Mouse (Mus musculus) embryonic fibroblast, embryonic 13.5 days (primary cell): Measurements from ENCODE around the gene Wfdc9. TPM values are rescaled to one million over a fixed set of nuclear protein-coding genes. Genes with fewer than 3 reads are reported as not detected.
"Not testable (repeated sequence)": the region's sequence is repeated elsewhere in the genome, so short reads cannot be mapped to it uniquely, and the experiment has no call there.

Source experiments
- H3K27ac ChIP-seq: 2 replicates; pipeline ENCODE4 v1.5.1; 2012; ENCODE audit warnings: low read length, control low read depth, inconsistent platforms; ENCODE audit not compliant: insufficient read depth
- H3K4me1 ChIP-seq: 2 replicates; pipeline ENCODE4 v1.6.1; 2011; ENCODE audit warnings: low read length; ENCODE audit not compliant: control insufficient read depth, insufficient read depth
- H3K4me3 ChIP-seq: 2 replicates; pipeline ENCODE4 v1.5.1; 2011; ENCODE audit warnings: mild to moderate bottlenecking, control low read depth, low read length; ENCODE audit not compliant: insufficient read depth
- CTCF ChIP-seq: IDR thresholded peaks from 2 replicates; pipeline ENCODE4 v1.5.1; 2011; ENCODE audit warnings: mild to moderate bottlenecking, control low read depth, low read length, moderate library complexity, borderline replicate concordance; ENCODE audit not compliant: insufficient read depth
- POLR2A ChIP-seq: IDR thresholded peaks from 2 replicates; pipeline ENCODE4 v1.6.1; 2011; ENCODE audit warnings: low read depth, mild to moderate bottlenecking, control low read depth, low read length, moderate library complexity
- polyA plus RNA-seq: library from polyadenylated mRNA; stranded (reverse); fragments of >200 nt; gene quantifications from 2 replicates; pipeline ENCODE4 v1.2.4, GENCODE M21; 2011; ENCODE audit warnings: low read depth; ENCODE audit not compliant: missing spikeins, insufficient read length

Wfdc9 gene
- polyA plus RNA-seq, 1 experiment, result not detected

- no peak overlapping the region for H3K4me3 ChIP-seq
- H3K27ac ChIP-seq, result no peak overlapping the region
- no peaks in the 10 kb centered on the region for H3K4me1 ChIP-seq
- TF ChIP-seq POLR2A, result no peak
Measured at GRCm38 (mm10) chr2:164635266-164635665, 21.1 kb downstream of the Wfdc9 start.

- H3K4me3 ChIP-seq, result no peak overlapping the region
- no peaks in the 10 kb centered on the region for H3K4me1 ChIP-seq
- TF ChIP-seq CTCF (no peak), POLR2A (no peak)
- no peak overlapping the region for H3K27ac ChIP-seq
Measured at GRCm38 (mm10) chr2:164621775-164622174, 34.6 kb downstream of the Wfdc9 start.

DNA sequence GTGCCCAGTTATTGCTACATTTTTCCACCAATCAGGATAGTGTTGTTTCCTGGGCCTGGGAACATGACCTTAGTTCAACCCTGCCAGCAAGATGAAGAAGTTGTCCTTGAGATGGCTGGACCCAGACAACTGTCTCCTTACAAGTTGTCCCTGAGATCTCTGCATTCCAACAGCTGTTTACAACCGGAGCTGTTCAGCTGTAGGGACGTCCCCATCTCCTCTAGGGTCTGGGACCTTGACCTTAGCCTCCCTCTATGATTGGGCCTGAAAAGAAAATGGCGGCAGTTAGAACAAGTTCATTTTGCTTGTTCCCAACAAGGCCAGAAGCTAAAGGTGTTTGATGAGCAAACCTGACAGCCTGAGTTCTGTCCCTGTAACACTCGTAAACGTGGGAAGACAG, 37.3 kb downstream of the Wfdc9 start:
- TF ChIP-seq CTCF (no peak), POLR2A (no peak)
- H3K27ac ChIP-seq, result no peak overlapping the region
- no peak overlapping the region for H3K4me3 ChIP-seq
- no peaks in the 10 kb centered on the region for H3K4me1 ChIP-seq

- no peak for TF ChIP-seq POLR2A
- TF ChIP-seq CTCF, result no peak
- peaks cover 9% of the 10 kb centered on the region; the same call in 1 of the 2 replicates for H3K4me1 ChIP-seq
- no peak overlapping the region for H3K27ac ChIP-seq
- no peak overlapping the region for H3K4me3 ChIP-seq
Measured at GRCm38 (mm10) chr2:164615386-164615785, 41.0 kb downstream of the Wfdc9 start.

GRCm38 (mm10) chr2:164613471-164613870, 42.9 kb downstream of the Wfdc9 start, which contains the start of the genes Wfdc6b and Wfdc8:
TSS of gene Wfdc6b (plus strand) at chr2:164613522.
TSS of gene Wfdc8 (minus strand) at chr2:164613626.
- H3K4me1 ChIP-seq, result peaks cover 11% of the 10 kb centered on the region; the same call in 1 of the 2 replicates
- not testable (repeated sequence) for H3K27ac ChIP-seq, H3K4me3 ChIP-seq

GRCm38 (mm10) chr2:164608781-164609180, 47.6 kb downstream of the Wfdc9 start:
- no peak overlapping the region for H3K27ac ChIP-seq
- TF ChIP-seq CTCF, result no peak
- TF ChIP-seq POLR2A, result no peak
- H3K4me1 ChIP-seq, result peaks cover 15% of the 10 kb centered on the region
- no peak overlapping the region for H3K4me3 ChIP-seq

- Histone ChIP-seq H3K4me3 (no peak overlapping the region), H3K27ac (peak overlapping the region; percentile 53; the same call in 1 of the 2 replicates), H3K4me1 (peaks cover 5% of the 10 kb centered on the region)
- TF ChIP-seq CTCF, result no peak
- TF ChIP-seq POLR2A, result no peak
Measured at GRCm38 (mm10) chr2:164604411-164604810, 52.0 kb downstream of the Wfdc9 start.

GRCm38 (mm10) chr2:164603482-164603881, 52.9 kb downstream of the Wfdc9 start:
- TF ChIP-seq CTCF, result no peak
- TF ChIP-seq POLR2A, result no peak
- Histone ChIP-seq H3K27ac (no peak overlapping the region), H3K4me3 (no peak overlapping the region), H3K4me1 (peaks cover 3% of the 10 kb centered on the region; the same call in 1 of the 2 replicates)

- H3K4me3 ChIP-seq, result no peak overlapping the region
- no peak overlapping the region for H3K27ac ChIP-seq
- H3K4me1 ChIP-seq, result peaks cover 3% of the 10 kb centered on the region; the same call in 1 of the 2 replicates
- no peak for TF ChIP-seq POLR2A
- TF ChIP-seq CTCF, result no peak
Measured at GRCm38 (mm10) chr2:164600179-164600578, 56.2 kb downstream of the Wfdc9 start.

Other genes with a start within 250 kb of the Wfdc9 start
- 242 and 248 TPM in 2 replicates for gene Sdc4, start 212.7 kb downstream of the Wfdc9 start, polyA plus RNA-seq
- 23.1 and 23.6 TPM in 2 replicates for gene Sys1, start 199.6 kb downstream of the Wfdc9 start, polyA plus RNA-seq
- gene Gm20458, start 195.6 kb downstream of the Wfdc9 start, polyA plus RNA-seq, result 4.1 and 5.8 TPM in 2 replicates
- not detected in 2 replicates for gene Trp53tg5, start 182.9 kb downstream of the Wfdc9 start, polyA plus RNA-seq
- gene Dbndd2, start 170.5 kb downstream of the Wfdc9 start, polyA plus RNA-seq, result 13.8 and 19.0 TPM in 2 replicates
- 59.6 and 66.3 TPM in 2 replicates for gene Pigt, start 159.1 kb downstream of the Wfdc9 start, polyA plus RNA-seq
- not detected in 2 replicates for gene Wfdc2, start 94.2 kb downstream of the Wfdc9 start, polyA plus RNA-seq
- not detected in 2 replicates for gene Spint3, start 83.1 kb downstream of the Wfdc9 start, polyA plus RNA-seq
- gene Wfdc6a, start 71.1 kb downstream of the Wfdc9 start, polyA plus RNA-seq, result not detected in 2 replicates
- not detected in 2 replicates for gene Eppin, start 63.0 kb downstream of the Wfdc9 start, polyA plus RNA-seq
- not detected in 2 replicates for gene Wfdc6b, start 43.1 kb downstream of the Wfdc9 start, polyA plus RNA-seq
- not detected in 2 replicates for gene Wfdc8, start 43.0 kb downstream of the Wfdc9 start, polyA plus RNA-seq
- gene Wfdc16, start 17.8 kb downstream of the Wfdc9 start, polyA plus RNA-seq, result not detected in 2 replicates
- gene Wfdc10, start 537 bp downstream of the Wfdc9 start, polyA plus RNA-seq, result not detected in 2 replicates
- not detected in 2 replicates for gene Wfdc11, start 17.5 kb upstream of the Wfdc9 start, polyA plus RNA-seq
- gene Wfdc13, start 28.5 kb upstream of the Wfdc9 start, polyA plus RNA-seq, result not detected in 2 replicates
- gene Spint4, start 41.9 kb upstream of the Wfdc9 start, polyA plus RNA-seq, result not detected in 2 replicates
- not detected in 2 replicates for gene Spint5, start 58.7 kb upstream of the Wfdc9 start, polyA plus RNA-seq
- not detected in 2 replicates for gene Wfdc3, start 89.3 kb upstream of the Wfdc9 start, polyA plus RNA-seq
- 28.7 and 30.8 TPM in 2 replicates for gene Dnttip1, start 89.4 kb upstream of the Wfdc9 start, polyA plus RNA-seq
- 101 and 146 TPM in 2 replicates for gene Ube2c, start 113.3 kb upstream of the Wfdc9 start, polyA plus RNA-seq
- gene Tnnc2, start 123.4 kb upstream of the Wfdc9 start, polyA plus RNA-seq, result not detected in 2 replicates
- gene Snx21, start 129.2 kb upstream of the Wfdc9 start, polyA plus RNA-seq, result 14.4 and 18.2 TPM in 2 replicates
- 12.1 and 13.5 TPM in 2 replicates for gene Acot8, start 148.3 kb upstream of the Wfdc9 start, polyA plus RNA-seq
- 3.7 and 4.1 TPM in 2 replicates for gene Zswim3, start 148.5 kb upstream of the Wfdc9 start, polyA plus RNA-seq
- 10.1 and 12.5 TPM in 2 replicates for gene Zswim1, start 166.1 kb upstream of the Wfdc9 start, polyA plus RNA-seq
- not detected in 2 replicates for gene Spata25, start 172.0 kb upstream of the Wfdc9 start, polyA plus RNA-seq
- 250 and 288 TPM in 2 replicates for gene Ctsa, start 176.3 kb upstream of the Wfdc9 start, polyA plus RNA-seq
- 5.0 and 7.4 TPM in 2 replicates for gene Neurl2, start 176.9 kb upstream of the Wfdc9 start, polyA plus RNA-seq
- gene Pltp, start 201.1 kb upstream of the Wfdc9 start, polyA plus RNA-seq, result 26.5 and 39.5 TPM in 2 replicates
- 18.2 and 18.3 TPM in 2 replicates for gene Pcif1, start 222.7 kb upstream of the Wfdc9 start, polyA plus RNA-seq